Mouse (Mus musculus): Measurements from ENCODE around the gene 4933415A04Rik. TPM values are rescaled to one million over a fixed set of nuclear protein-coding genes. Genes with fewer than 3 reads are reported as not detected.

4933415A04Rik gene
- 2.2 and 3.3 TPM in 2 replicates for polyA plus RNA-seq (2014; fragmentation: Nextera tagmentation; extraction: Ambion mirVana)

GRCm38 (mm10) chr11:43586324-43587090 is at the start of gene 4933415A04Rik:
Gene 4933415A04Rik (plus strand): TSS chr11:43587040.
- ATAC-seq (ENCODE audit: low FRiP score) = no peak
- WGBS = 74% methylated on average over 7 of the region's 7 CpGs
- peaks cover 22% of the 10 kb centered on the region for H3K36me3 ChIP-seq (replicated peaks; ENCODE audit: control insufficient read depth, insufficient read depth)

GRCm38 (mm10) chr11:43537074-43537473 is 49.8 kb upstream of the 4933415A04Rik start:
- Histone ChIP-seq H3K9me3 (ENCODE audit: control insufficient read depth, low read length) (no peaks in the 10 kb centered on the region), H3K36me3 (replicated peaks; ENCODE audit: control insufficient read depth, insufficient read depth) (no peaks in the 10 kb centered on the region; the same call in 1 of the 2 replicates), H3K4me2 (replicated peaks) (no peak overlapping the region), H3K9ac (no peak overlapping the region), H3K4me3 (replicated peaks; ENCODE audit: low read length) (no peak overlapping the region), H3K4me1 (replicated peaks; ENCODE audit: control insufficient read depth, insufficient read depth, low read length) (peaks cover 11% of the 10 kb centered on the region), H3K27me3 (ENCODE audit: control insufficient read depth, insufficient read depth, low read length) (no peaks in the 10 kb centered on the region), H3K27ac (no peak overlapping the region)
- ATAC-seq (ENCODE audit: low FRiP score) (no peak), DNase-seq (ENCODE audit: low spot score) (no peak)
- WGBS = 86% methylated on average over 6 of the region's 6 CpGs

More at GRCm38 (mm10) chr11:43586324-43587090, at the start of gene 4933415A04Rik:
- H3K4me3 ChIP-seq (replicated peaks; ENCODE audit: low read length) = no peak within 1 kb of the TSS
- no peaks in the 10 kb centered on the region; the same call in 1 of the 2 replicates for H3K4me1 ChIP-seq (replicated peaks; ENCODE audit: control insufficient read depth, insufficient read depth, low read length)
- H3K9me3 ChIP-seq (ENCODE audit: control insufficient read depth, low read length) = no peaks in the 10 kb centered on the region
- H3K4me2 ChIP-seq (replicated peaks) = no peak within 1 kb of the TSS
- H3K27me3 ChIP-seq (ENCODE audit: control insufficient read depth, insufficient read depth, low read length) = no peaks in the 10 kb centered on the region
- DNase-seq (ENCODE audit: low spot score) = peak; percentile 80
- no peak within 1 kb of the TSS for H3K9ac ChIP-seq
- no peak within 1 kb of the TSS for H3K27ac ChIP-seq

GRCm38 (mm10) chr11:43539863-43540262 is 47.0 kb upstream of the 4933415A04Rik start:
- no peaks in the 10 kb centered on the region; the same call in 1 of the 2 replicates for H3K36me3 ChIP-seq (replicated peaks; ENCODE audit: control insufficient read depth, insufficient read depth)
- no peaks in the 10 kb centered on the region for H3K27me3 ChIP-seq (ENCODE audit: control insufficient read depth, insufficient read depth, low read length)
- H3K9ac ChIP-seq = no peak overlapping the region
- peak overlapping the region; percentile 29; the same call in 1 of the 2 replicates for H3K27ac ChIP-seq
- H3K4me3 ChIP-seq (replicated peaks; ENCODE audit: low read length) = no peak overlapping the region
- 0 out of 2 replicates have a peak overlapping the region, but pooled peaks have one; percentile 16 for H3K4me2 ChIP-seq (replicated peaks)
- no peaks in the 10 kb centered on the region for H3K9me3 ChIP-seq (ENCODE audit: control insufficient read depth, low read length)
- DNase-seq (ENCODE audit: low spot score) = no peak
- peak; percentile 38; the same call in 1 of the 2 replicates for ATAC-seq (ENCODE audit: low FRiP score)
- 18% methylated on average over 6 of the region's 6 CpGs for WGBS
- H3K4me1 ChIP-seq (replicated peaks; ENCODE audit: control insufficient read depth, insufficient read depth, low read length) = peaks cover 11% of the 10 kb centered on the region

- no peak overlapping the region for H3K9ac ChIP-seq
- no peak for ATAC-seq (ENCODE audit: low FRiP score)
- no peak overlapping the region for H3K4me2 ChIP-seq (replicated peaks)
- DNase-seq (ENCODE audit: low spot score) = no peak
- peaks cover 20% of the 10 kb centered on the region for H3K4me1 ChIP-seq (replicated peaks; ENCODE audit: control insufficient read depth, insufficient read depth, low read length)
- H3K36me3 ChIP-seq (replicated peaks; ENCODE audit: control insufficient read depth, insufficient read depth) = no peaks in the 10 kb centered on the region
- no peaks in the 10 kb centered on the region for H3K9me3 ChIP-seq (ENCODE audit: control insufficient read depth, low read length)
- 97% methylated on average over 15 of the region's 15 CpGs for WGBS
- H3K27me3 ChIP-seq (ENCODE audit: control insufficient read depth, insufficient read depth, low read length) = no peaks in the 10 kb centered on the region
- no peak overlapping the region for H3K4me3 ChIP-seq (replicated peaks; ENCODE audit: low read length)
- H3K27ac ChIP-seq = no peak overlapping the region
Measured at GRCm38 (mm10) chr11:43543711-43544466, 43.0 kb upstream of the 4933415A04Rik start.

- Histone ChIP-seq H3K9me3 (ENCODE audit: control insufficient read depth, low read length) (no peaks in the 10 kb centered on the region), H3K4me3 (replicated peaks; ENCODE audit: low read length) (no peak overlapping the region), H3K27me3 (ENCODE audit: control insufficient read depth, insufficient read depth, low read length) (no peaks in the 10 kb centered on the region), H3K4me1 (replicated peaks; ENCODE audit: control insufficient read depth, insufficient read depth, low read length) (peaks cover 15% of the 10 kb centered on the region), H3K36me3 (replicated peaks; ENCODE audit: control insufficient read depth, insufficient read depth) (no peaks in the 10 kb centered on the region), H3K9ac (no peak overlapping the region), H3K27ac (no peak overlapping the region), H3K4me2 (replicated peaks) (no peak overlapping the region)
- WGBS = 89% methylated on average over 7 of the region's 7 CpGs
- DNase-seq (ENCODE audit: low spot score) (no peak), ATAC-seq (ENCODE audit: low FRiP score) (no peak)
Measured at GRCm38 (mm10) chr11:43544819-43545218, 42.0 kb upstream of the 4933415A04Rik start.

GRCm38 (mm10) chr11:43545873-43546475 is 40.9 kb upstream of the 4933415A04Rik start:
- 53% methylated on average over 16 of the region's 16 CpGs for whole genome bisulfite sequencing
- H3K4me1 ChIP-seq (replicated peaks; ENCODE audit: control insufficient read depth, insufficient read depth, low read length) = peaks cover 12% of the 10 kb centered on the region
- no peak overlapping the region for H3K9ac ChIP-seq
- H3K36me3 ChIP-seq (replicated peaks; ENCODE audit: control insufficient read depth, insufficient read depth) = no peaks in the 10 kb centered on the region
- no peaks in the 10 kb centered on the region for H3K9me3 ChIP-seq (ENCODE audit: control insufficient read depth, low read length)
- H3K4me2 ChIP-seq (replicated peaks) = no peak overlapping the region
- DNase-seq (ENCODE audit: low spot score) (no peak), ATAC-seq (ENCODE audit: low FRiP score) (no peak)
- no peaks in the 10 kb centered on the region for H3K27me3 ChIP-seq (ENCODE audit: control insufficient read depth, insufficient read depth, low read length)
- no peak overlapping the region for H3K4me3 ChIP-seq (replicated peaks; ENCODE audit: low read length)
- H3K27ac ChIP-seq = no peak overlapping the region

- 60% methylated on average over 4 of the region's 4 CpGs for WGBS
- H3K27ac ChIP-seq = no peak overlapping the region
- no peak overlapping the region for H3K4me2 ChIP-seq (replicated peaks)
- H3K4me3 ChIP-seq (replicated peaks; ENCODE audit: low read length) = no peak overlapping the region
- no peak overlapping the region for H3K9ac ChIP-seq
- no peaks in the 10 kb centered on the region for H3K36me3 ChIP-seq (replicated peaks; ENCODE audit: control insufficient read depth, insufficient read depth)
- ATAC-seq (ENCODE audit: low FRiP score) (no peak), DNase-seq (ENCODE audit: low spot score) (no peak)
- no peaks in the 10 kb centered on the region for H3K27me3 ChIP-seq (ENCODE audit: control insufficient read depth, insufficient read depth, low read length)
- H3K9me3 ChIP-seq (ENCODE audit: control insufficient read depth, low read length) = no peaks in the 10 kb centered on the region
- peaks cover 12% of the 10 kb centered on the region for H3K4me1 ChIP-seq (replicated peaks; ENCODE audit: control insufficient read depth, insufficient read depth, low read length)
Measured at GRCm38 (mm10) chr11:43546678-43547077, 40.2 kb upstream of the 4933415A04Rik start.

- WGBS = 25% methylated on average over 7 of the region's 7 CpGs
- peak overlapping the region; percentile 28; the same call in 1 of the 2 replicates for H3K27ac ChIP-seq
- DNase-seq (ENCODE audit: low spot score) (peak; percentile 68), ATAC-seq (ENCODE audit: low FRiP score) (peak; percentile 82; the same call in 1 of the 2 replicates)
- H3K4me1 ChIP-seq (replicated peaks; ENCODE audit: control insufficient read depth, insufficient read depth, low read length) = peaks cover 12% of the 10 kb centered on the region
- no peak overlapping the region for H3K4me2 ChIP-seq (replicated peaks)
- no peaks in the 10 kb centered on the region for H3K9me3 ChIP-seq (ENCODE audit: control insufficient read depth, low read length)
- no peaks in the 10 kb centered on the region for H3K36me3 ChIP-seq (replicated peaks; ENCODE audit: control insufficient read depth, insufficient read depth)
- no peak overlapping the region for H3K4me3 ChIP-seq (replicated peaks; ENCODE audit: low read length)
- H3K9ac ChIP-seq = no peak overlapping the region
- H3K27me3 ChIP-seq (ENCODE audit: control insufficient read depth, insufficient read depth, low read length) = no peaks in the 10 kb centered on the region
Measured at GRCm38 (mm10) chr11:43548148-43548547, 38.7 kb upstream of the 4933415A04Rik start.

Measured in hindbrain, embryonic 14.5 days (tissue).